Mouse (Mus musculus) midbrain, embryonic 15.5 days (tissue): ENCODE results near the gene Aurkb. TPM values are rescaled to one million over a fixed set of nuclear protein-coding genes. Genes with fewer than 3 reads are reported as not detected.
A peak's percentile ranks its signal among the peaks of the same experiment; 100 is the strongest.

Experiments used
- ATAC-seq: fragments of 200-750 bp; cut with Nextera tagmentation; replicated peaks from 2 replicates; pipeline ENCODE4 v1.8.0; 2017; ENCODE audit warnings: moderate TSS enrichment
- H3K27ac ChIP-seq: fragments of 300-500 bp; sonication (generic); 2 replicates; pipeline ENCODE4 v1.5.1; 2015; ENCODE audit warnings: mild to moderate bottlenecking, inconsistent platforms
- H3K27me3 ChIP-seq: fragments of 300-500 bp; sonication (generic); replicated peaks from 2 replicates; pipeline ENCODE4 v1.6.1; 2015; ENCODE audit warnings: inconsistent platforms
- H3K36me3 ChIP-seq: fragments of 300-500 bp; sonication (generic); replicated peaks from 2 replicates; pipeline ENCODE4 v1.6.1; 2015; ENCODE audit warnings: inconsistent platforms
- H3K4me1 ChIP-seq: fragments of 300-500 bp; sonication (generic); 2 replicates; pipeline ENCODE4 v1.6.1; 2015; ENCODE audit warnings: inconsistent platforms
- H3K4me2 ChIP-seq: fragments of 300-500 bp; sonication (generic); 2 replicates; pipeline ENCODE4 v1.6.1; 2015; ENCODE audit warnings: inconsistent platforms, mild to moderate bottlenecking, moderate library complexity
- H3K4me3 ChIP-seq: fragments of 300-500 bp; sonication (generic); 2 replicates; pipeline ENCODE4 v1.5.1; 2015; ENCODE audit warnings: mild to moderate bottlenecking, inconsistent platforms
- H3K9ac ChIP-seq: fragments of 300-500 bp; sonication (generic); 2 replicates; pipeline ENCODE4 v1.6.1; 2015; ENCODE audit warnings: mild to moderate bottlenecking, inconsistent platforms
- H3K9me3 ChIP-seq: fragments of 300-500 bp; sonication (generic); 2 replicates; pipeline ENCODE4 v1.6.1; 2016; ENCODE audit warnings: inconsistent platforms
- WGBS: fragments of 180-500 bp; shearing (Covaris S2); methylation state at CpG from one replicate; pipeline ENCODE4 v1.1.7; 2015; ENCODE audit warnings: mixed read lengths; 5-methylcytosine and 5-hydroxymethylcytosine counted together
- polyA plus RNA-seq: library from polyadenylated mRNA; unstranded; fragments of >200 nt; fragmentation: Nextera tagmentation; extraction: Ambion mirVana; gene quantifications from 2 replicates; pipeline ENCODE4 v1.2.1, GENCODE M21; 2015

Gene Aurkb
- polyA plus RNA-seq, 1 experiment from 2014 or later: 17.7 TPM

- Histone ChIP-seq H3K27ac (no peak overlapping the region), H3K36me3 (no peaks in the 10 kb centered on the region), H3K27me3 (no peaks in the 10 kb centered on the region), H3K9me3 (no peaks in the 10 kb centered on the region), H3K9ac (no peak overlapping the region), H3K4me3 (no peak overlapping the region), H3K4me2 (no peak overlapping the region), H3K4me1 (peaks cover 11% of the 10 kb centered on the region)
- ATAC-seq: no peak
- WGBS: 83% methylated on average over 6 of the region's 6 CpGs
These were observed 32.6 kb downstream of the Aurkb start for GRCm38 (mm10) chr11:69078041-69078440.

GRCm38 (mm10) chr11:69078805-69079438 lies 33.5 kb downstream of the Aurkb start:
- no peaks in the 10 kb centered on the region for H3K36me3 ChIP-seq
- no peaks in the 10 kb centered on the region for H3K27me3 ChIP-seq
- H3K4me1 ChIP-seq: peaks cover 5% of the 10 kb centered on the region; the same call in 1 of the 2 replicates
- no peak for ATAC-seq
- H3K9me3 ChIP-seq: no peaks in the 10 kb centered on the region
- H3K9ac ChIP-seq: no peak overlapping the region
- H3K4me2 ChIP-seq: no peak overlapping the region
- WGBS: 80% methylated on average over 5 of the region's 5 CpGs
- no peak overlapping the region for H3K4me3 ChIP-seq
- no peak overlapping the region for H3K27ac ChIP-seq

- Histone ChIP-seq H3K4me2 (no peak overlapping the region), H3K27me3 (no peaks in the 10 kb centered on the region), H3K36me3 (no peaks in the 10 kb centered on the region), H3K27ac (no peak overlapping the region), H3K4me1 (no peaks in the 10 kb centered on the region), H3K9me3 (no peaks in the 10 kb centered on the region), H3K9ac (no peak overlapping the region), H3K4me3 (no peak overlapping the region)
- ATAC-seq: no peak
- 88% methylated on average over 15 of the region's 15 CpGs for WGBS
These were observed 34.8 kb downstream of the Aurkb start for GRCm38 (mm10) chr11:69080102-69080854.

GRCm38 (mm10) chr11:69080855-69081222 lies 35.4 kb downstream of the Aurkb start:
- Histone ChIP-seq H3K4me2 (no peak overlapping the region), H3K4me3 (no peak overlapping the region), H3K27me3 (no peaks in the 10 kb centered on the region), H3K9ac (no peak overlapping the region), H3K27ac (no peak overlapping the region), H3K9me3 (no peaks in the 10 kb centered on the region), H3K4me1 (no peaks in the 10 kb centered on the region), H3K36me3 (no peaks in the 10 kb centered on the region)
- ATAC-seq: no peak
- 91% methylated on average over 8 of the region's 8 CpGs for WGBS

- Histone ChIP-seq H3K9ac (no peak overlapping the region), H3K27ac (no peak overlapping the region), H3K9me3 (no peaks in the 10 kb centered on the region), H3K27me3 (no peaks in the 10 kb centered on the region), H3K4me3 (no peak overlapping the region), H3K4me1 (no peaks in the 10 kb centered on the region), H3K4me2 (no peak overlapping the region), H3K36me3 (no peaks in the 10 kb centered on the region)
- 89% methylated on average over 7 of the region's 7 CpGs for WGBS
- ATAC-seq: no peak
These were observed 36.2 kb downstream of the Aurkb start for GRCm38 (mm10) chr11:69081613-69082012.

GRCm38 (mm10) chr11:69085608-69086007 lies 40.2 kb downstream of the Aurkb start:
- Histone ChIP-seq H3K27me3 (no peaks in the 10 kb centered on the region), H3K4me1 (peaks cover 26% of the 10 kb centered on the region), H3K9me3 (no peaks in the 10 kb centered on the region), H3K36me3 (peaks cover 9% of the 10 kb centered on the region; the same call in 1 of the 2 replicates), H3K4me2 (no peak overlapping the region), H3K9ac (no peak overlapping the region), H3K27ac (no peak overlapping the region), H3K4me3 (no peak overlapping the region)
- 71% methylated on average over 6 of the region's 6 CpGs for WGBS
- no peak for ATAC-seq

- H3K36me3 ChIP-seq: peaks cover 9% of the 10 kb centered on the region; the same call in 1 of the 2 replicates
- no peaks in the 10 kb centered on the region for H3K27me3 ChIP-seq
- peaks cover 33% of the 10 kb centered on the region for H3K4me1 ChIP-seq
- H3K27ac ChIP-seq: no peak overlapping the region
- no peak overlapping the region for H3K4me3 ChIP-seq
- H3K9me3 ChIP-seq: no peaks in the 10 kb centered on the region
- no peak overlapping the region for H3K4me2 ChIP-seq
- H3K9ac ChIP-seq: no peak overlapping the region
- ATAC-seq: no peak
- 78% methylated on average over 6 of the region's 6 CpGs for WGBS
These were observed 40.9 kb downstream of the Aurkb start for GRCm38 (mm10) chr11:69086390-69086789.

GRCm38 (mm10) chr11:69087082-69087481 lies 41.6 kb downstream of the Aurkb start:
- Histone ChIP-seq H3K4me1 (peaks cover 33% of the 10 kb centered on the region), H3K36me3 (peaks cover 9% of the 10 kb centered on the region; the same call in 1 of the 2 replicates), H3K27ac (0 out of 2 replicates have a peak overlapping the region, but pooled peaks have one; percentile 14), H3K9ac (no peak overlapping the region), H3K4me3 (no peak overlapping the region), H3K9me3 (no peaks in the 10 kb centered on the region), H3K4me2 (no peak overlapping the region), H3K27me3 (no peaks in the 10 kb centered on the region)
- WGBS: 54% methylated on average over 4 of the region's 4 CpGs
- no peak for ATAC-seq

- Histone ChIP-seq H3K4me3 (0 out of 2 replicates have a peak overlapping the region, but pooled peaks have one; percentile 66), H3K36me3 (peaks cover 9% of the 10 kb centered on the region; the same call in 1 of the 2 replicates), H3K27ac (peak overlapping the region; percentile 91), H3K9ac (no peak overlapping the region; the same call in 1 of the 2 replicates), H3K9me3 (no peaks in the 10 kb centered on the region), H3K4me2 (peak overlapping the region; percentile 95), H3K4me1 (peaks cover 35% of the 10 kb centered on the region), H3K27me3 (no peaks in the 10 kb centered on the region)
- WGBS: 72% methylated on average over 2 of the region's 2 CpGs
- ATAC-seq: no peak
These were observed 42.1 kb downstream of the Aurkb start for GRCm38 (mm10) chr11:69087597-69087996.

GRCm38 (mm10) chr11:69088103-69088855 lies 42.8 kb downstream of the Aurkb start, which contains the start of gene Vamp2:
Vamp2 (plus strand) TSS chr11:69088490.
- Histone ChIP-seq H3K36me3 (peaks cover 9% of the 10 kb centered on the region; the same call in 1 of the 2 replicates), H3K27ac (peak within 1 kb of the TSS; percentile 91), H3K4me2 (peak within 1 kb of the TSS; percentile 95), H3K9ac (peak within 1 kb of the TSS; percentile 98), H3K4me3 (peak within 1 kb of the TSS; percentile 66), H3K4me1 (peaks cover 36% of the 10 kb centered on the region), H3K27me3 (no peaks in the 10 kb centered on the region), H3K9me3 (no peaks in the 10 kb centered on the region)
- under 1% methylated on average over 60 of the region's 67 CpGs for WGBS
- peak; percentile 86 for ATAC-seq

- 12% methylated on average over 25 of the region's 25 CpGs for WGBS
- ATAC-seq: peak; percentile 31
These were observed 43.6 kb downstream of the Aurkb start for GRCm38 (mm10) chr11:69088856-69089615.

More at GRCm38 (mm10) chr11:69088856-69089615, 43.6 kb downstream of the Aurkb start:
- H3K27me3 ChIP-seq: no peaks in the 10 kb centered on the region
- H3K4me3 ChIP-seq: peak overlapping the region; percentile 66
- peaks cover 38% of the 10 kb centered on the region for H3K4me1 ChIP-seq
- H3K27ac ChIP-seq: peak overlapping the region; percentile 91
- H3K9me3 ChIP-seq: no peaks in the 10 kb centered on the region
- H3K4me2 ChIP-seq: peak overlapping the region; percentile 95
- H3K9ac ChIP-seq: peak overlapping the region; percentile 98
- peaks cover 9% of the 10 kb centered on the region; the same call in 1 of the 2 replicates for H3K36me3 ChIP-seq
